Mouse (Mus musculus) right cerebral cortex, postnatal 36 days (tissue): ENCODE results near the gene Gal3st3.
"Not testable (repeated sequence)": the region's sequence is repeated elsewhere in the genome, so short reads cannot be mapped to it uniquely, and the experiment has no call there.

Experiments used
- DNase-seq, 2 experiments: peaks; one replicate each; pipeline ENCODE4 v3.0.0; 2022; ENCODE audit warnings: low spot score in 2 of 2, mixed read lengths in 1 of 2

Gal3st3 gene

DNA sequence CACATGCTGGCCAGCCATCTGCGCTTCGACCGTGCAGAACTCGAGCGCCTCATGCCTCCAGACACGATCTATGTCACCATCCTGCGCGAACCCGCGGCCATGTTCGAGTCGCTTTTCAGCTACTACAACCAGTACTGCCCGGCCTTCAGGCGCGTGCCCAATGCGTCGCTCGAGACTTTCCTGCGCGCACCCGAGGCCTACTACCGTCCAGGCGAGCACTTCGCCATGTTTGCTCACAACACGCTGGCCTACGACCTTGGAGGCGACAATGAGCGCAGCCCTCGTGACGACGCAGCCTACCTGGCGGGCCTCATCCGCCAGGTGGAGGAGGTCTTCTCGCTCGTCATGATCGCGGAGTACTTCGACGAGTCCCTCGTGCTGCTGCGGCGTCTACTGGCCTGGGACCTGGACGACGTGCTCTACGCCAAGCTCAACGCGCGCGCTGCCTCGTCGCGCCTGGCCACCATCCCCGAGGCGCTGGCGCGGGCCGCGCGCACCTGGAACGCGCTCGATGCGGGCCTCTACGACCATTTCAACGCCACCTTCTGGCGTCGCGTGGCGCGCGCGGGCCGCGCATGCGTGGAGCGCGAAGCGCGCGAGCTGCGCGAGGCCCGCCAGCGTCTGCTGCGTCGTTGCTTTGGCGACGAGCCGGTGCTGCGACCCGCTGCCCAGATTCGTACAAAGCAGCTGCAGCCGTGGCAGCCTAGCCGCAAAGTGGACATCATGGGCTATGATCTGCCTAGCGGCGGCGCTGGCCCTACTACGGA is 9.0 kb downstream of the Gal3st3 start:
- no peak for DNase-seq

DNA sequence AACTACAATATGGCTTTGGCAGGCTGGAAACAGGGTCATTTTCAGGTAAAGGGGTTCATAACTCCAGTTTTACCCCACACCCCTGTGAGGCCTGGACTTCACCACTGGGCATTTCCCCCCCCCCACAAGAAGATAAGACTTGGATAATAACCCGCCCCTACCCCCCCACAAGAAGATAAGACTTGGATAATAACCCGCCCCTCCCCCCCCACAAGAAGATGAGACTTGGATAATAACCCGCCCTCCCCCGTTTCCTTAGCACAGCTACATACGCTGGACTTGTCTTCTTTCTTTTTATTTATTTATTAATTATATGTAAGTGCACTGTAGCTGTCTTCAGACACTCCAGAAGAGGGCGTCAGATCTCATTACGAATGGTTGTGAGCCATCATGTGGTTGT is 10.9 kb downstream of the Gal3st3 start:
- no peak for DNase-seq

DNA sequence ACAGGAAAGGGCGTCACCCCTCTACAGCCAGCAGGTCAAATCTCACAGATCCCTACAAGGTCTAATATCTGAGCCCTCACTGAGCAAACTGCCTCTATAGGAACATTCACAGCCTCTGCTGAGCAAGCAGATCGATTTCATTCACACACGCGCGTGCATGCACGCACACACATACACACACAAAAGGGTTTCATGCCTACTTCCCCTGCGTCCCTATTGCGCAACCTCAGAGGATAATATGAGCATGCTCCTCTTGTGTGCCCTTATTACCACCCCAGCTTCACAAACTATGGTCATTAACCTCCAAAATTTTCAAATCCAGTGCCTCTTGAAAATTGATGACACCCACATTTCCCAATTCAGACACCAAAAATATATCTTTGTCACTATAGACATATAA is 15.1 kb downstream of the Gal3st3 start:
- DNase-seq: no peak

DNA sequence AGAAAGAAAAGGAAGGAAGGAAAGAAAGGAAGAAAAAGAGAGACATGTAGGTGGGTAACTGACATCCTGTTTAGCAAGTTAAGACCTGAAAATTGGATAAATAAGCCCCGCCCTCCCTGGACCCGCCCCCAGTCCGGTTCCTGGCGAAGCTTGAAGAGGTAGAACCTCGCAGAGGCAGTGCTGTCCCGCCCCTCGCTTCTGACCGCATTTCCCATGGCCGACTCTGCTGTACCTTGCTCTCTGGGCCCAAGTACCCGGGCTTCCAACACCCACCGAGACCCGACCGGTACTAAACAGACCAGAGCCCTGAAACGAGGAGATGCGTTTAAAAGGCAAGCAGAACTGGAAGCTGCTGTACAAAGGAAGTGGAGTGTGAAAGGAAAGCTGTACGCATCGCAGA is 25.7 kb downstream of the Gal3st3 start:
- DNase-seq: no peak

DNA sequence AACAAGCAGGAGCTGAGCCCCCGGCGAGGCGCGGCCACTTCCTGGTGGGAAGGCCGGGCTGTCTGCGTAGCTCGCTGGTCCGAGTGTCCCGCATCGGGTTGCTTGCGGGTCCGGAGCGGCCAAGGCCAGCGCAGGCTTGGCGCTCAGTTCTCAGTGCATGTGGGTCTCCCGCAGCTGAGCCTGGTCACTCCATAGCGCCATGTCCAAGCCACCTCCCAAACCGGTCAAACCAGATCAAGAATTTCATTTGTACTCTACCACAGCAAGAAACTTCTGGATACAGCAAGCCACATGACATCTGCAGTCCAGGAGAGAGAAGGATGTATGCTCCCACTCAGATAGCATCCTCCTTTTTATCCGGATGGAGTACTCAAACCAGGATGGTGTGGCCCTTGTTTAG is 29.8 kb downstream of the Gal3st3 start:
- DNase-seq: no peak

DNA sequence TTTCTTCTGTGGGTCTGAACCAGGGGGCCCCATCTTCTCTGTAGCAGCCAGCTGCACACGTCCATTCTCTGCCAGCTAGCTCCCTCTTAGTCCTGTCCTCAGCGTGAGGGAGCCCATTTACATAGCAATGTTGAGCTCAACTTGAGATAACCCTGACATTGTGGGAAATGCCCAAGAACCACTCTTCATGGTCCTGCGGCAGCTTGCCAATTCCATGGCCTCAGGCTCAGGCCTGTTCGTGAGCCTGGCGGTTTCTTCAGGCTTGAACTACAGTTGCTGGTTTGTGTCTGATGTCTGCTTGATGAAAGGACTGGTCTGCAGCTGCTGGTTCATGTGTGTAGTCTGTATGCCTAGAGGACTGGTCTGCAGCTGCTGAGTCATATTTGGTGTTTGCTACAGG is 36.6 kb downstream of the Gal3st3 start:
- DNase-seq: no peak

DNA sequence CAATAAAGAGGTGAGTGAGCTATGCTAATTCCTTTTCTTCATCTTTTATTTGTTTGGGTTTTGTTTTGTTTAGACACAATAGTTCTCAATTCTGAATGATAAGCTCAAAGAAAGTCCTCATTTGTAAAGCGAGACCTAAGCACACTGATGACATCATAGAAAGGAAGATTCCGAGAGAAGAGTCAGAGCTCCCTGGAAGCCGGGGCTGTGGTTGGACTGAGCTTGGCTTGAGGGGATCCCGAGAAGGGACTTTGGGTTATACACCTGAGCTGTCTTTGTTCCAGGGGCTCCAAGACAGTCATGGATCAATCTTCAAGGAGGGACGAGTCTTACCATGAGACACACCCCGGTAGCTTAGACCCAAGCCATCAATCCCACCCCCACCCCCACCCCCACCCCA is 37.3 kb downstream of the Gal3st3 start, which contains the start of gene Catsper1:
Gene Catsper1, plus strand, starts transcription at position 301 of the 400 bp plus-strand sequence.
- DNase-seq: no peak

DNA sequence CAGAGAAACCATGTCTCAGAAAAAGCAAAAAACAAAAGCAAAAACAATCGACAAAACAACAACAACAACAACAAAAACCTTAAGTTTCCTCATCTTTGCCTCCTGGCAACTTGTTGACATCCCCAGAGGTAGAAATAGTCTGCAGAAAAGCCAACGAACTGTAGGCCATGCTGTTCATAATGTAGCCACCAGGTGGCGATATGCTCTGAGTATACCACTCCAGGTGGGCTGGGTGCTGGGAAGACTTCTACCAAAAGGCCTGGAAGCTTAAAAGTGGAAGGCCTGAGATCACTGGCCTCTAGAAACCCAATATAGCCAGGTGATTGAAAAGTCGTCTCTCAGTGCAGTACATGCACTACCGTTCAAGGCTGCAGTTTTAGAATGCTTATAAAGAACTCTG is 39.8 kb downstream of the Gal3st3 start:
- DNase-seq: peak; percentile 52 to 54

DNA sequence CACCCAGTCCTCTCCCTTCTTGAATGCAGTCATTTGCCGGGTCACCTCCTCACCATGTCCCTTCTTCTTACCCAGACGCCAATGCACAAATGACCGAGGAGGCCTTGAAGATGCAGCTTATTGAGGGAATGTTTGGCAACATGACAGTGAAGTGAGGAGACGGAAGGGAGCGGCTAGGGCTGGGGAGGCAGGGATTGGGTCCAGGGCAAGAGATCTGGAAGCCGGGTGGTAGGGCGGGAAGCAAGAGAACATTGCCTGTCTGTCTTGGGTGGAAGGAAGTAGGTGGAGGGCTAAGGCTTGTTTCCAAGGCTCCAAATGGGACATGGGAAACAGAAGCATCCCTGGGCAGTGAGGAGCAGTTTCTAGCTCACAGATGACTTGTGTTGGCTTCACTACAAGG is 43.2 kb downstream of the Gal3st3 start:
- no peak for DNase-seq

DNA sequence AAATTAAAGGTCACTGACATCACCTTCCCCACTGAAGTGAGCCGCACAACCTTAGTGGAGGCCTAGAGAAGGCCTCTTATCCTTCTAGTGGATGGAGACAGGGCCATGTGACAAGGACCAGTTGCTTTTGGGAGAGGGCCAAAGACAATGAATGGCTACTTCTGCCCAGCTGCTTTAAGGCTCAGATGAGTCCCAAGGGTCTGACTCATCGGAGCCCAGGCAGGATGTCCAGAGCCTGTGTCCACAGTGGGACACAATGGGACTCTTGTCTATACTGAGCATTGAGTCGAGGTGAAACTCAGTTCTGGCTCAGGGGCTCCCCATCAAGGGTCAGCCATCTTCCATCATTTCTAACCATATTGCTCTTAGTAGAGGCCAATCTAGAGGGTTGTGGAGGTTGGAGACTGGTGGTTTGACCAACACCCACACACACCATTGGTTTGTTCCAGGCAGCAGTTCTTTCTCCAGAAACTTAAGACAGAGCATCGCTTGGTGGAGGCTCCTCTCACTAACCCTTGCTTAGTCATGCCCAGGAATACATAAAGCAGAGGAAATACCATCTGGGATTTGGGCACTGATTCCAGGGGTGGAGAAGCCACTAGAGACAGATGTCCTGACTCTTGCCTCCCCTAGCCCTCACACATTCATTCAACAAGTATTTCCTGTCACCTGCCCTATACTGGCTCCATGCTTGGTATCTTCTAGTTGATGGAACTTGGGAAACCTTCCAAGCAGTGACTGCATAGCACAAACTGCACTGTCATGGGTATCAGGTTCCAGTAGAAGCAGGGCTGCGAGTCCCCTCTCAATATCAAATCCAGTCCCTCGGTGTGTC is 47.4 kb downstream of the Gal3st3 start:
- DNase-seq: no peak

DNA sequence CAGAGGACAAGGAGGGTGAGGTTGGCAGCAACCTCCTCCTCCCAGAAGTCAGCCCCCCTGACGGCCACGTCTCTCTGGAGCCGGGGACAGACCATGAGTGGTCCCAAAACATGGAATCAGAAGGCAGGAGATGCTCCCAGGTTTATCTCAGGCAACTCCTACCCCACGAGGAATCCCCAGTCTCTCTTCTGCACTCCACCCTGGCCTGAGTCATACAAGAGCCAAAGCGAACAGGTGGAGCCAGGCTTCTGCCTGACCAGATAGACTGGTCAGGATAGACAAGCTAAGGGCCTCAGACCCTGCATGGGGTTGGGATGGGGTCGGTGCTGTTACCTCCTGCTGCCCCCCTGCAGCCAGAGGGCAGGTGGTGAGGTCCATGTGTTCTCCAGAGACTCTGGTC is 49.9 kb downstream of the Gal3st3 start:
- no peak for DNase-seq

DNA sequence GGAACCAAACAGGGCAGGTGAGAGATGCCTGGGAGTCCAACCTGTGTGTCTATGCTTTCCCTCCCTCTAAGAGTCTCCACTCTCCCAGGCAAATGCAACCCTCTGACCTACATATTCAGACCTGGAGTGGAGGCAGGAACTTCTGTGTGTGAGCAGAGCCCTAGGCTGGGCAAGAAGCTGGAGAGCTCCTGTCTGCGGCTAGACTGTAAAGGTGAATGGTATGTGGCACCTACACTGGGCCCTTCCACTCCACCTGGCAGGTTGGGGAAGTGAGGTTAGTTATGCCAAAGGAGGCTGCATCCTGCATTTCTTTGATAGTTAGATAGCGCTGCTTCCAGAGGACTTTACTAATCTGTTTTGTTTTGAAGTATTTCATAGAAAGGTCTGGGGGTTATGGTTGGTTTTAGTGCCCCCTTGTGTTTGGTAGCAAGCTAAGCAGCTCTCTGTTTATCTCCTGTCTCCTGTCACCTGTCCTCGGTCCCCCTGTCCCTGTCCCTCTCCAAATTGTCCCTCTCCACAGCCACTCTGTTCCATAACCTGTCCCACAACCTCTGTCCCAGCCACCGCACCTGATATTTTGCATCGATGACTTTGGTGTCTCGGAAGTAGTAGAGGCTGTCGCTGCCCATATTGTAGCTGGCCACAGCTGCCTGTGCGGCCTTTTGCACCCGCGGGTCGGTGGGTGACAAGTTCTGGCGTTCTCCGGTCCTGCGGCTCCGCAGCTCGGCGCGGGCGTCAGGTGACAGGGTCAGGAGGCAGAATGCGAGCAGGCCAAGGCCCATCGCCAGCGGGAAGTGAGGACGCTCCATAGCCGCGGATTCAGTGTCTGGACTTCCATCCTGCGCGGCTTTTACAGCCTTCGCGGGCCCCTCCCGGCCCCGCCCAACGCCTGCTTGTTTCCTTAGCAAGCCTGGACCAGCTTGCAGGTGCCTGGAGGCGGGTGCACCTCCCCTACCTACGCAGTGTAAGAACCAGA is 50.7 kb downstream of the Gal3st3 start:
- peak in 1 of 2 experiments; percentile 2 for DNase-seq

DNA sequence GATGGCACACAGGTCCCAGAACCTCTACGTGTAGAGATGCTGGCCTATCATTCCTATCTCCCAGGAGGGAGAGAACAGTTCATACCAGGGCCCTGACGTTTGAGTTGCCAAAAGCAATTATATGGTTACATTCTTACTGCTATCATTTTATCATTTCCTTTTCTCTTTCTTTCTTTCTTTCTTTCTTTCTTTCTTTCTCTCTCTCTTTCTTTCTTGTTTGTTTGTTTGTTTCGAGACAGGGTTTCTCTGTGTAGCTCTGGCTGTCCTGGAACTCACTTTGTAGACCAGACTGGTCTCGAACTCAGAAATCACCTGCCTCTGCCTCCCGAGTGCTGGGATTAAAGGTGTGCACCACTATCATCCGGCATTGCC is 51.4 kb downstream of the Gal3st3 start, which contains the start of gene Cst6:
Gene Cst6, minus strand, starts transcription at position 73 of the 372 bp plus-strand sequence.
- DNase-seq: not testable (repeated sequence)

DNA sequence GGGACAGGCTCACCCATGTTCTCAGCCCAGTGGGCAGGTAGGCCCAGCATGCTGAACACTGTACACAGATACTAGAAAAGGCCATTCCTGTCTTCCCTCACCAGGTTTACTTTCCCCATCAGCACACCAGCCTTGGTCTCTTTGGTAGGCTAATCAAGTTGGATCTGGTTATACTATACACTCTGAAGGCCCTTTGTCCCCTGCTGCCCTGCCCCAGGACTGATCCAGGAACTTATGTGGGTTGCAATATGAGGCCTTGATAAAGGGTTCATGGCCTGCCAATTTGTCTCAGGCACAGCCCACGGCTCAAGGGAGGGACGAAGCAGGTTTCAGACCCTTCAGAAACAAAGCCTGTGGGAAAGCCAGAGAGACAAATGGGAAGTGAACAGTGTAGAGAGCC is 55.5 kb downstream of the Gal3st3 start:
- no peak for DNase-seq

DNA sequence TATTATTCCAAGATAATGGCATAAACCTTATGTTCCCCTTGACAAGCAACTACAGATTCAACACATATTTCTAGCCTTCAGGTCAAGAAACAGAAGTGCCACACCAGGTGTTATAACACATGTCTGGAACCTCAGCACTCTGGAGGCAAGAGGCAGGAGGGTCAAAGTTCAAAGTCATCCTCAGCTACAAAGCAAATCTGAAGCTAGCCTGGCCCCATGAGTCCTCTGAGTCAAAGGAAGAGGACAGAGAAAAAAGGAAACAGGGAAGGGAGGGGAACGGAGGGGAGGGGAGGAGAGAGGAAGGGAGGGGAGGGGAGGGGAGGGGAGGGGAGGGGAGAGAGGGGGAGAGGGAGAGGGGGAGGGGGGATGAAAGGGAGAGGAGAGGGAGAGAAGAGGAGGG is 57.9 kb downstream of the Gal3st3 start:
- no peak for DNase-seq
